Mouse (Mus musculus): ENCODE results near the gene Pex11g. TPM values are rescaled to one million over a fixed set of nuclear protein-coding genes. Genes with fewer than 3 reads are reported as not detected.
A peak's percentile ranks its signal among the peaks of the same experiment; 100 is the strongest.

The Pex11g gene
- polyA plus RNA-seq, 1 experiment from 2014 or later = 11.6 TPM

DNA sequence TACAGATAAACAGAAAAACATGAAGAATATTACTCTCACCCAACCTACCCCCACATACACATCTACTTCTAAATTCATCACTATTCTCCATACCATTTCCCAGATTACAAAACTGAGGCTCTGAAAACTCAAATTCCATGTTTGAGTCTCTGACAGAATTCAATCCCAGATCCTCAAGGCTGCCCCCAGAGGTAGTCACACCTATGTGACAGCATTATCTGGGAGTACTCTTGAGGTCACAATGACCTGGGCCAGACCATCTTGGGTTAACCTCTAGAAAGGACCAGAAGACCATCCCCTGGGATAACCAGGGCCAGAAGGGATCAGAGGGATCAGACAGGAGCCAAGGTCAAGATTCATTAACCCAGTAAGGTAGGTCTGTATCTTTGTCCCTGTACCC lies 3.1 kb upstream of the Pex11g start, which contains the start of gene Tex45:
Tex45 (plus strand) TSS at position 301 of the 400 bp plus-strand sequence.
- TF ChIP-seq CTCF (IDR thresholded peaks at IDR 0.05; ENCODE audit: low read depth) = no peak
- TF ChIP-seq EP300 (optimal IDR thresholded peaks at IDR 0.05) = no peak
- DNase-seq (ENCODE audit: low spot score) (no peak), ATAC-seq (ENCODE audit: low FRiP score, low TSS enrichment) (no peak)
- Histone ChIP-seq H3K9me3 (ENCODE audit: control insufficient read depth, low read length) (no peaks in the 10 kb centered on the region), H3K4me3 (ENCODE audit: low read depth, low read length) (no peak within 1 kb of the TSS), H3K27me3 (ENCODE audit: control insufficient read depth, insufficient read depth, low read length) (no peaks in the 10 kb centered on the region), H3K4me2 (replicated peaks; ENCODE audit: low read depth) (no peak within 1 kb of the TSS), H3K9ac (ENCODE audit: low read length) (no peak within 1 kb of the TSS), H3K4me1 (replicated peaks; ENCODE audit: control insufficient read depth, insufficient read depth) (no peaks in the 10 kb centered on the region), H3K27ac (replicated peaks) (no peak within 1 kb of the TSS), H3K36me3 (ENCODE audit: control insufficient read depth, insufficient read depth, low read length) (no peaks in the 10 kb centered on the region)

DNA sequence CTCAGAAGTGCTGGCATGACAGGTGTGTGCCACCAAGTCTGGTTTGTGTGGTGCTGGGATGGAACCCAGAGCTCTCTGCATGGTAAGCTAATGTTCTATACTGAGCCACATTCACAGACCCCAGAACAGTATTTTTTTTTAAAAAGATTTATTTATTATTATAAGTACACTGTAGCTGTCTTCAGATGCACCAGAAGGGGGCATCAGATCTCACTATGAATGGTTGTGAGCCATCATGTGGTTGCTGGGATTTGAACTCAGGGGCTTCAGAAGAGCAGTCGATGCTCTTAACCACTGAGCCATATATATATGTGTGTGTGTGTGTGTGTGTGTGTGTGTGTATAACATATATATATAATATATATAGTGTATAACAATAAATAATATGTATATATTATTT lies 1.4 kb upstream of the Pex11g start:
- Histone ChIP-seq H3K27me3 (ENCODE audit: control insufficient read depth, insufficient read depth, low read length) (no peaks in the 10 kb centered on the region), H3K9ac (ENCODE audit: low read length) (no peak overlapping the region), H3K27ac (replicated peaks) (no peak overlapping the region), H3K9me3 (ENCODE audit: control insufficient read depth, low read length) (no peaks in the 10 kb centered on the region), H3K36me3 (ENCODE audit: control insufficient read depth, insufficient read depth, low read length) (no peaks in the 10 kb centered on the region), H3K4me1 (replicated peaks; ENCODE audit: control insufficient read depth, insufficient read depth) (no peaks in the 10 kb centered on the region), H3K4me2 (replicated peaks; ENCODE audit: low read depth) (no peak overlapping the region), H3K4me3 (ENCODE audit: low read depth, low read length) (no peak overlapping the region)
- peak; percentile 43 for TF ChIP-seq CTCF (IDR thresholded peaks at IDR 0.05; ENCODE audit: low read depth)
- no peak for TF ChIP-seq EP300 (optimal IDR thresholded peaks at IDR 0.05)
- no peak for ATAC-seq (ENCODE audit: low FRiP score, low TSS enrichment)
- peak; percentile 11 for DNase-seq (ENCODE audit: low spot score)
- 96% methylated on average over 1 of the region's 1 CpGs for WGBS

DNA sequence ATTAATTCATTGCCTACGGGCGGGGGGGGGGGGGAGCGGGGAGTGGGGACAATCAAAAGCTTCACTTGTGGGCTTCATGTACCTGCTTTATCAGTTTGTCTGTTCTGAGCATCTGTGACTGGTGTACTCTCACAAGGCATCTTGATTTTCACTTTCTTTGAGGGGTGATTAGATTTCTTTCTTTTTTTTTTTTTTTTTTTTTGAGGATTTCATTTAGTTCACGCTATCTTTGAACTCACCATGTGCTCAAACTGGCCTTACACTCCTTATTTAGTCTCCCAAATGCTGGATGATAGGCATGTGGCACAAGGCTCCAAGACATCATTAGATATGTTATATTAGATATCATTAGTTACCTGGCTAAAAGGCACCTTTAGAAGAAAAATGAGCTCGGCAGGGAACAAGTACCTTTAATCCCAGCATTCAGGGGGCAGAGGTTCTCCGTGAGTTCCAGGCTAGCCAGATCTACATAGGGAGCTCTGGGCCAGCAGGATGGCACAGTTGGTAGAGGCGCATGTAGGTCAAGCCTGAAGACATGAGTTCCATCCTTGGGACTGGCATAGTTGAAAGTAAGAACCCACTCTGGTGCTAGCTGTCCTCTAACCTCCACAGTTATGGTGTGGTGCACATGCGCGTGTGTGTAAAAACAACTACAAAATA lies 536 bp upstream of the Pex11g start:
- TF ChIP-seq CTCF (IDR thresholded peaks at IDR 0.05; ENCODE audit: low read depth) (no peak), EP300 (optimal IDR thresholded peaks at IDR 0.05) (no peak)
- Histone ChIP-seq H3K9me3 (ENCODE audit: control insufficient read depth, low read length) (no peaks in the 10 kb centered on the region), H3K9ac (ENCODE audit: low read length) (peak overlapping the region; percentile 70), H3K27me3 (ENCODE audit: control insufficient read depth, insufficient read depth, low read length) (no peaks in the 10 kb centered on the region), H3K4me3 (ENCODE audit: low read depth, low read length) (peak overlapping the region; percentile 49), H3K36me3 (ENCODE audit: control insufficient read depth, insufficient read depth, low read length) (no peaks in the 10 kb centered on the region), H3K4me1 (replicated peaks; ENCODE audit: control insufficient read depth, insufficient read depth) (no peaks in the 10 kb centered on the region), H3K4me2 (replicated peaks; ENCODE audit: low read depth) (peak overlapping the region; percentile 73), H3K27ac (replicated peaks) (peak overlapping the region; percentile 80)
- DNase-seq (ENCODE audit: low spot score) = peak; percentile 14
- 52% methylated on average over 9 of the region's 9 CpGs for WGBS
- no peak for ATAC-seq (ENCODE audit: low FRiP score, low TSS enrichment)

DNA sequence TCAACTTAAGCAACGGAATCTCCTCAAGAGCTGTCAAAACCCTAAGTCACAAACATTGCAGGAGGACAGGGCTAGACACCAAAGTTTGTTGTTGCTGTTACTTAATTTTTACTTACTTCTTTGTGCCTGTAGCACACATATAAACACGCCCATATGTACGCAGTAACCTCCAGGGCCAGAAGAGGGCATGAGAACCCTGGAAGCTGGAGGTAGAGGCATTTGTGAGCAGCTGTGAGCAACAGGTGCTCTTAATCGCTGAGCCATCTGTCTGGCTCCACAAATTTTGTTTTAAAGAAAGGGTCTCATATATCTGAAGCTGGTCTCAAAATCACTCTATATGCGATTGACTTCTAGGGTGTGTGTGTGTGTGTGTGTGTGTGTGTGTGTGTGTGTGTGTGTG lies 3.2 kb downstream of the Pex11g start:
- Histone ChIP-seq H3K4me1 (replicated peaks; ENCODE audit: control insufficient read depth, insufficient read depth) (no peaks in the 10 kb centered on the region), H3K36me3 (ENCODE audit: control insufficient read depth, insufficient read depth, low read length) (0 out of 2 replicates have a peak, but pooled peaks cover 1% of the 10 kb centered on the region), H3K4me3 (ENCODE audit: low read depth, low read length) (no peak overlapping the region), H3K9me3 (ENCODE audit: control insufficient read depth, low read length) (no peaks in the 10 kb centered on the region), H3K9ac (ENCODE audit: low read length) (no peak overlapping the region), H3K27ac (replicated peaks) (no peak overlapping the region), H3K4me2 (replicated peaks; ENCODE audit: low read depth) (no peak overlapping the region), H3K27me3 (ENCODE audit: control insufficient read depth, insufficient read depth, low read length) (no peaks in the 10 kb centered on the region)
- TF ChIP-seq CTCF (IDR thresholded peaks at IDR 0.05; ENCODE audit: low read depth) (peak; percentile 79), EP300 (optimal IDR thresholded peaks at IDR 0.05) (no peak)
- DNase-seq (ENCODE audit: low spot score) = peak; percentile 76
- peak; percentile 46; the same call in 1 of the 2 replicates for ATAC-seq (ENCODE audit: low FRiP score, low TSS enrichment)
- 45% methylated on average over 5 of the region's 5 CpGs for WGBS

DNA sequence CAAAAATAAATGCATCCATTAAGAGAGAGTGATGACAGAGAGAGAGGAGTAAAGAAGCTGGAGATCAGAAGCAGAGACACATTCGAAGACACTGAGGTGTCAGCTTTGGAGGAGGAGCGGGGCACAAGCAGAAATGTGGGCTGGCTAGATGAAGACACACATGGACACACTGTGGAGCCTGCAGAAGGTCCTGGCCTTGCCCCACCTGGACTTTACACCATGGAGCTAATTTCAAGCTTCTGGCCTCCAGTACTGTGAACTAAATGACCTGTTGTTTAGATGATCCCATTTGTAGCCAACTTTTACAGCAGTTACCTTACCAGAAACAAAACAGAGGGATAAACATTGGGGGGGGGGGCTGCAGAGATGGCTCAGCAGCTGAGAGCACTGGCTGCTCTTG lies 4.2 kb downstream of the Pex11g start:
- 92% methylated on average over 2 of the region's 2 CpGs for WGBS
- H3K9me3 ChIP-seq (ENCODE audit: control insufficient read depth, low read length) = no peaks in the 10 kb centered on the region
- no peak overlapping the region for H3K4me2 ChIP-seq (replicated peaks; ENCODE audit: low read depth)
- H3K27ac ChIP-seq (replicated peaks) = no peak overlapping the region
- ATAC-seq (ENCODE audit: low FRiP score, low TSS enrichment) (no peak), DNase-seq (ENCODE audit: low spot score) (no peak)
- H3K36me3 ChIP-seq (ENCODE audit: control insufficient read depth, insufficient read depth, low read length) = 0 out of 2 replicates have a peak, but pooled peaks cover 2% of the 10 kb centered on the region
- no peak overlapping the region for H3K9ac ChIP-seq (ENCODE audit: low read length)
- no peak for TF ChIP-seq EP300 (optimal IDR thresholded peaks at IDR 0.05)
- TF ChIP-seq CTCF (IDR thresholded peaks at IDR 0.05; ENCODE audit: low read depth) = no peak
- no peaks in the 10 kb centered on the region for H3K27me3 ChIP-seq (ENCODE audit: control insufficient read depth, insufficient read depth, low read length)
- H3K4me1 ChIP-seq (replicated peaks; ENCODE audit: control insufficient read depth, insufficient read depth) = no peaks in the 10 kb centered on the region
- H3K4me3 ChIP-seq (ENCODE audit: low read depth, low read length) = no peak overlapping the region

DNA sequence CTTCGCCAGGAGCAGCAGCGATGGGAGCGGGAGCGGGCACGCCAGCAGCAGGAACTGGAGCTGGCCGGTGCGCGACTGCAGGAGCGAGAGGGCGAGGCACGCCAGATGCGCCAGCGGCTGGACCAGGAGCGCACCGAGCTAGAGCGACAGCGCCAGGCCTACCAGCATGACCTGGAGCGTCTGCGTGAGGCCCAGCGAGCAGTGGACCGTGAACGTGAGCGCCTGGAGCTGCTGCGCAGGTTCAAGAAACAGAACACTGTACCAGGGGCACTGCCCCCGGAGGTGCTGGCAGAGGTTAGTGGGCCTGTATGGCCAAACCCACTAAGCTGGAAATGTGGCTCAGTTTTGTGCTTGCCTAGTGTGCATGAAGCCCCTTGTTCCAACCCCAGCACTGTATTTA lies 15.5 kb downstream of the Pex11g start:
- ATAC-seq (ENCODE audit: low FRiP score, low TSS enrichment) (no peak), DNase-seq (ENCODE audit: low spot score) (no peak)
- Histone ChIP-seq H3K27ac (replicated peaks) (no peak overlapping the region), H3K9me3 (ENCODE audit: control insufficient read depth, low read length) (no peaks in the 10 kb centered on the region), H3K9ac (ENCODE audit: low read length) (no peak overlapping the region), H3K4me1 (replicated peaks; ENCODE audit: control insufficient read depth, insufficient read depth) (no peaks in the 10 kb centered on the region), H3K4me2 (replicated peaks; ENCODE audit: low read depth) (no peak overlapping the region), H3K36me3 (ENCODE audit: control insufficient read depth, insufficient read depth, low read length) (peaks cover 41% of the 10 kb centered on the region), H3K27me3 (ENCODE audit: control insufficient read depth, insufficient read depth, low read length) (no peaks in the 10 kb centered on the region), H3K4me3 (ENCODE audit: low read depth, low read length) (no peak overlapping the region)
- 95% methylated on average over 23 of the region's 25 CpGs for WGBS
- TF ChIP-seq CTCF (IDR thresholded peaks at IDR 0.05; ENCODE audit: low read depth) = no peak
- no peak for TF ChIP-seq EP300 (optimal IDR thresholded peaks at IDR 0.05)

Data from stomach, postnatal 0 days (tissue).